Mouse (Mus musculus) testis, adult 2 months (tissue): Measurements from ENCODE around the gene Jtb.

Source experiments
- CTCF ChIP-seq: fragments of 200-500 bp; IDR thresholded peaks from 2 replicates; pipeline ENCODE4 v1.5.1; 2012; ENCODE audit warnings: low read depth, mild to moderate bottlenecking, inconsistent platforms, low read length, moderate library complexity; ENCODE audit not compliant: control insufficient read depth, insufficient read depth, insufficient replicate concordance
- POLR2A ChIP-seq: fragments of 200-500 bp; IDR thresholded peaks from 2 replicates; pipeline ENCODE4 v1.6.1; 2012; ENCODE audit warnings: low read depth, mild to moderate bottlenecking, inconsistent platforms, low read length, moderate library complexity; ENCODE audit not compliant: control insufficient read depth

- TF ChIP-seq CTCF (no peak), POLR2A (no peak)
Measured at GRCm38 (mm10) chr3:90280708-90281107, 49.3 kb downstream of the Jtb start.
